23 mouse cellular contexts compared by ENCODE assay signal in the genomic region with DNA sequence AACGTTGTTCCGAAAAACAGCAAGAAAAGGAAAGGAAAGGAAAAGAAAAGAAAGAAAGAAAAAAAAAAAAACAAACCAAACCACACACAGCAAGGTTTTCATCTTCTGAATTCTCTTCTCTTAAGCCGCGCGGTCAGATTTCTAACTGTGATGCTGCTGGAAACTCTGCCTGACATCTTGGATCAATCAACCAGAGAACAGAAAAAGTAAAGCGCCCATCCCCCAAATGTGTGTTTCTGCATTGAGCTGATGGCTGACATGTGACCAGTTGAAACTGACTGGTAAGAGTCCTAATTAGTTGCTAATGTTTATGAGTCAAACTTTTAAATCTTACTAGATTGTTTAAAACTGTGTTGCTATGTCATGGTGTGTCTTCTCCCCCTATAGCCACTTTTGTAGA.
DNase-seq lines count a peak whose midpoint lies in the region; ATAC-seq lines count a peak whose summit lies in the region.
"Had no signal": no experiment of that assay in that cellular context is flagged by ENCODE, and none has a peak within 500 bp of the region (broad histone marks: within the 10 kb centered on the region; RNA-seq: fewer than 3 reads in every experiment).

No protein-coding gene starts in this region.

- peak overlapping the region; percentile 78 for H3K27ac ChIP-seq in embryonic facial prominence, embryonic 13.5 days
- 0 out of 2 replicates have a peak overlapping the region, but pooled peaks have one; percentile 29 for H3K27ac ChIP-seq in limb, embryonic 12.5 days
- no peak overlapping the region for H3K27ac ChIP-seq in forebrain, embryonic 12.5 days
- no peak overlapping the region for H3K27ac ChIP-seq in liver, embryonic 12.5 days
- H3K27ac ChIP-seq: left cerebral cortex, adult 2 months; liver, embryonic 14.5 days; neural tube, embryonic 15.5 days; stomach, postnatal 0 days had no signal

- no peaks in the 10 kb centered on the region for H3K36me3 ChIP-seq in embryonic facial prominence, embryonic 13.5 days
- H3K36me3 ChIP-seq in limb, embryonic 12.5 days, result no peaks in the 10 kb centered on the region
- H3K36me3 ChIP-seq in forebrain, embryonic 12.5 days (replicated peaks), result no peaks in the 10 kb centered on the region
- no peaks in the 10 kb centered on the region for H3K36me3 ChIP-seq in liver, embryonic 12.5 days
- H3K36me3 ChIP-seq: neural tube, embryonic 15.5 days had no signal

- 16% methylated on average over 6 of the region's 6 CpGs for WGBS in embryonic facial prominence, embryonic 13.5 days
- 43% methylated on average over 6 of the region's 6 CpGs for WGBS in limb, embryonic 12.5 days
- 91% methylated on average over 6 of the region's 6 CpGs for WGBS in forebrain, embryonic 12.5 days
- 78% methylated on average over 6 of the region's 6 CpGs for WGBS in liver, embryonic 12.5 days (ENCODE audit: insufficient replicate concordance)

- H3K9me3 ChIP-seq in embryonic facial prominence, embryonic 13.5 days, result no peaks in the 10 kb centered on the region
- no peaks in the 10 kb centered on the region for H3K9me3 ChIP-seq in limb, embryonic 12.5 days
- no peaks in the 10 kb centered on the region for H3K9me3 ChIP-seq in forebrain, embryonic 12.5 days
- H3K9me3 ChIP-seq in liver, embryonic 12.5 days (replicated peaks), result no peaks in the 10 kb centered on the region
- H3K9me3 ChIP-seq: neural tube, embryonic 15.5 days had no signal

- no peak for ATAC-seq in embryonic facial prominence, embryonic 13.5 days (ENCODE audit: insufficient number of reproducible peaks, insufficient read depth, low FRiP score, low TSS enrichment, low read depth)
- no peak for ATAC-seq in limb, embryonic 12.5 days (ENCODE audit: insufficient number of reproducible peaks, insufficient read depth, low FRiP score, low TSS enrichment, low read depth)
- no peak for ATAC-seq in forebrain, embryonic 12.5 days (ENCODE audit: low FRiP score)
- ATAC-seq in liver, embryonic 12.5 days, result no peak
- ATAC-seq: Patski had no signal

- H3K4me2 ChIP-seq in embryonic facial prominence, embryonic 13.5 days, result peak overlapping the region; percentile 35
- no peak overlapping the region for H3K4me2 ChIP-seq in limb, embryonic 12.5 days
- H3K4me2 ChIP-seq in forebrain, embryonic 12.5 days, result no peak overlapping the region
- H3K4me2 ChIP-seq in liver, embryonic 12.5 days, result no peak overlapping the region
- H3K4me2 ChIP-seq: neural tube, embryonic 15.5 days had no signal

- peaks cover 8% of the 10 kb centered on the region; the same call in 1 of the 2 replicates for H3K4me1 ChIP-seq in embryonic facial prominence, embryonic 13.5 days
- H3K4me1 ChIP-seq in limb, embryonic 12.5 days (replicated peaks), result no peaks in the 10 kb centered on the region; the same call in 1 of the 2 replicates
- H3K4me1 ChIP-seq in forebrain, embryonic 12.5 days, result 0 out of 2 replicates have a peak, but pooled peaks cover 5% of the 10 kb centered on the region
- no peaks in the 10 kb centered on the region for H3K4me1 ChIP-seq in liver, embryonic 12.5 days

- no peak overlapping the region for H3K9ac ChIP-seq in embryonic facial prominence, embryonic 13.5 days
- no peak overlapping the region for H3K9ac ChIP-seq in limb, embryonic 12.5 days (replicated peaks)
- H3K9ac ChIP-seq in forebrain, embryonic 12.5 days, result no peak overlapping the region
- H3K9ac ChIP-seq in liver, embryonic 12.5 days, result no peak overlapping the region
- H3K9ac ChIP-seq: liver, embryonic 14.5 days; neural tube, embryonic 15.5 days had no signal

- peak; percentile 28 for DNase-seq in NIH3T3 (ENCODE audit: low read depth)
- peak; percentile 73 for DNase-seq in embryo, embryonic 10.5 days (ENCODE audit: low spot score)
- DNase-seq in kidney, postnatal 25 days, result no peak
- DNase-seq: adrenal gland, adult 8-10 months; cerebellum, adult 8-10 months; gastrocnemius, postnatal 10 days; heart, adult 18-20 months; heart, postnatal 4 days; kidney, adult 2 months; kidney, postnatal 10 days; left cerebral cortex, postnatal 4 days; midbrain, embryonic 14.5 days; right cerebral cortex, postnatal 25 days had no signal

- H3K4me3 ChIP-seq in embryonic facial prominence, embryonic 13.5 days, result no peak overlapping the region
- H3K4me3 ChIP-seq in limb, embryonic 12.5 days (replicated peaks), result no peak overlapping the region
- no peak overlapping the region for H3K4me3 ChIP-seq in forebrain, embryonic 12.5 days (replicated peaks)
- no peak overlapping the region for H3K4me3 ChIP-seq in liver, embryonic 12.5 days
- H3K4me3 ChIP-seq: left cerebral cortex, adult 2 months; myocyte; neural tube, embryonic 15.5 days had no signal

- H3K27me3 ChIP-seq in embryonic facial prominence, embryonic 13.5 days, result no peaks in the 10 kb centered on the region
- no peaks in the 10 kb centered on the region for H3K27me3 ChIP-seq in limb, embryonic 12.5 days
- no peaks in the 10 kb centered on the region for H3K27me3 ChIP-seq in forebrain, embryonic 12.5 days
- H3K27me3 ChIP-seq in liver, embryonic 12.5 days (replicated peaks), result no peaks in the 10 kb centered on the region
- H3K27me3 ChIP-seq: neural tube, embryonic 15.5 days; Patski had no signal

Comparison
In these comparisons a context has a peak if more than half of its experiments do, and no peak if none do; other contexts are left out.
1. DNase-seq: peak in NIH3T3 (single experiment) and embryo, embryonic 10.5 days (single experiment); none in kidney, postnatal 25 days (0 of 2).
2. H3K27ac ChIP-seq: peak in embryonic facial prominence, embryonic 13.5 days (single experiment) and limb, embryonic 12.5 days (single experiment); none in forebrain, embryonic 12.5 days (single experiment) and liver, embryonic 12.5 days (single experiment).